Mouse (Mus musculus) spleen, postnatal 4 days (tissue): ENCODE measurements around the gene Nbeal2.

Experiments used
- DNase-seq, 2 experiments: peaks; one replicate each; pipeline ENCODE4 v3.0.0; 2022; ENCODE audit warnings: low spot score in 2 of 2

The Nbeal2 gene

DNA sequence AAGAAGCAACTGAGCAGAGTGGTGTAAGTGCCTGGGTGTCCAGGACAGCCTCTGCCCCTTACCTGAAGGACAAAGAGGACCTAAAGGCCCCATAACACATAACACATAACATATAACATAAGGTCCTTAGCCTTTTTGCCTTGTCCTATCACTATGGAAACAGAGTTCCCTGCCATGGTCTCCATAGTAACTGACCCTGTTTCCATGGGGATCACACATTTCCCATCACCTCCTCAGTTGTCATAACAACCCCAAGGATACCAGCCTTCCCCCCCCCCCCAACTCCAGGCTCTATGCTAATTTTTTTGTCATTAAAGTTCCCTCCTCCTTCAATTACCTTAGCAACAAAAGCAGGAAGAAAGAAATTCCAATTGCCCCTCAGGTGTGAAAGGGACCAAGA is 4.2 kb downstream of the Nbeal2 start:
- DNase-seq = no peak

DNA sequence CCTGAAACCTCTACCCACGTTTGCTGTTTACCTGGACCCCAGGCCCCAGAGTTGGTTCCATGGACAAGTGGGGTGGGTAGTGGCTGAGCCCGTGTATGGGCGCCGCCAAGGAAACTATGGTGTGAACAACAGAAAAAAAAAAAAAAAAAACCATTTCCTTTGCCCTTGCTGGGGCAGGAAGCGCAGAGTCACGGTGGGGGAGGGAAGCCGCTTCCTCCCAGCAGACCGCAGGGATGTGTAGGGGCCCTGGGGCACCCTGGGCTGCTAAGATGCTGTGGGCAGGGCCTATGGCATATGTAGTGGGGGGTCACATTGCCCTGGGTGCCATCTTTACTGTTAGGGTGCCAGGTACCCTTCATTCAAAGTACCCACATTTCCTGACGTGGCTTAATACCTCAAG is 8.7 kb downstream of the Nbeal2 start:
- DNase-seq = peak in 1 of 2 experiments; percentile 61

DNA sequence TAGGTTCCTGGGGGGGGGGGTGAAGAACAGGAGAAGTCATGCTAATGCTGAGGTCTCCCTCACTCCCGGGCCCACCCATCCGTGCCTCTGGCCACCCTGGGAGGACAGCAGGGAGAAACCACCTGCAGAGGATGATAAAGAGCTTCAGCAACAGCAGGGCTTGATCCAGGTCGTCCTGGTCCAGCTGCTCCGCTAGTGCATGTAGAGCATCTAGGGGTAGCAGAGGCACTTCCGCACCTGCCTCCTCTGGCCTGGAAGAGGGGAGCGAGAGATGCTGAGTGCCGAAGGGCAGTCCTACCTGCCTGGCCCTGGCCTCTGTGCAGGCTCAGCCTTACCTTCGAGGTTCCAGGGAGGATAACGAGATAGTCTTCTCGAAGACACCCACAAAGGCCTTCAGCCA is 9.7 kb downstream of the Nbeal2 start:
- no peak for DNase-seq

DNA sequence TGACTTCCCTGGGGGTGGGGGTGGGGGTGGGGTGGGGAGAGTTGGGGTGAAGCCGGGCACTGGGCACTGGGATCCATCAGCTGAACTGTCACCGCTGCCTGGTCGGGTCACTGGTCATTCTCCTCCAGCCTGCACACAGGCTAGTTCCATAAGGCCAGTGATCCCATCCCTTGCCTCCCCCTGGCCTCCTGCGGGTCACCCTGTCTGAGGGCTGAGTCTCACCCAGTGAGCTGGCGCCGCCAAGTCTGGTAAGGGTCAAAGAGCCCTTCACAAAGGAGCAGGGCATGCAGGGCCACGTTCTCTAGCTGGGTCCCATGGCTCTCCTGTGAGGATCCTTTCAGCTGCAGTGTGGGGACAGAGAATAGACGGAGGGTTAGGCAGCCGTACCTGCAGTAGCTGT is 10.2 kb downstream of the Nbeal2 start:
- DNase-seq = no peak

DNA sequence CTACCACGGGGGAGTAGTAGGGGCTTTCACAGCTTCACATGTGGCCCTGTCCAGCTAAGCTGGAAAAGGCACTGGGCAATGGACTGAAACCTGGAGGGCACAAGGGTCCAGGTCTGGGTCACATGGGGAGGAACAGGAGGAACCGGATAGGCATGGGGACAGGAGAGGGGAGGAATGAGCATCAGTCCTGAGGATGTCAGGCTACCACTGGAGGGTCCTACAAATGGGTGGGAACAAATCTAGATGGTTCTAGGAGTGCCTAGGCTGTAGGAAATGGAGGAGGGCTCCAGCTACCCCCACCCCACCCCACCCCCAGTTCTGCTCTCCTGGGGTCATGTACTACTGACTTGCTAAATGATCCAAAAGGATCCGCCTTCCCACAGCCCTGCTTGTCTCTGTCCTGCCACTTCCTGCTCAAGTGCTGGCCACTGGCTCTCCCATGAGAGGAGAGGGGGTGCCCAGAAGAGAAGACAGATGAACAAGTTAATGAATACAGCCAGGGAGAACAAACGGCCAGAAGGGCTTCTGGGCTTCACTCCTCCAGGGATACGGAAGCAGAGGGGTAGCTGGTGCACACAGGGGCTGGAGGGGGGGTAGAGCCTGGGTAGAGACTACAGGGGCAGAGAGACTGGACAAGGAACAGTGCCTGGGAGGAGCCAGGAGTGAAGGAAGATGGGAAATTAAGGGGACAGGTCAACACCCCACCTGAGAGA is 11.0 kb downstream of the Nbeal2 start:
- DNase-seq = no peak

DNA sequence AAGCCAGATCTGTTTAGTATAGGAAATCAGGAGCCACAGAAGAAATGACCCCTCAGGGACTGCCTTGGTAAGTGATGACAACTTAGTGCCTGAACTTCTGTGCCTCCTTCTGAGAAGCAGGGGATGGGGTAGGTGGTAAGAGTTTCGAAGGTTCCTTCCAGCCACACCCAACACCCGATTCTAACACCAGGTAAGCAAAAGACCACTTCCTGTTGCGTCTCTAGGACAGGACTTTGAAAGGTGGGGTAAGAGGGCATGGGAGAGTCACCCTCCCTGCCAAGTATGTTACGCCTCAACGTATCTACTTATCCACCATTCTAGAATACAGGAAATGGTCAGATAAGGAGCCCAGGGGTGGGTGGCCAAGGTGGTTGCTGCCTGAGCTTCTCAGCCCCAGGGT is 13.0 kb downstream of the Nbeal2 start:
- DNase-seq = no peak

DNA sequence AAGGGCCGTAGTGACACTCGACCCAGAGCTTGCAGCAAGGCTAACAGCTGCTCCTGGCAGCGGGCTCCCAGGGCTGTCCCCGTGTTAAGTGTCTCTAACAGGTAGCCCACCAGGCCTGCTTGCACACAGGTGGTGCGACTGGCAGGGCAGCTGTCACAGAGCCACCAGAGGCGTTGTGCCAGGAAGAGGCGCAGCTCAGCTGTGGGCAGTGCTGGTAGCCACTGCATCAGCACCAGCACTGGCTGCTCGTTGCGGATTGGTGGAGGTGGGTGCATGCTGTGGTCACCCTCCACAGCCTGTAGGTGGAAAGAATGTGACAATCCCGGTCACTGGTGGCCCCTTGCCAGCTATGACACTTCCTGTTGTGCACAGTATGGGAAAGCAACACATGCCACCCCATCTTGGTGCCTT is 15.3 kb downstream of the Nbeal2 start:
- no peak for DNase-seq

DNA sequence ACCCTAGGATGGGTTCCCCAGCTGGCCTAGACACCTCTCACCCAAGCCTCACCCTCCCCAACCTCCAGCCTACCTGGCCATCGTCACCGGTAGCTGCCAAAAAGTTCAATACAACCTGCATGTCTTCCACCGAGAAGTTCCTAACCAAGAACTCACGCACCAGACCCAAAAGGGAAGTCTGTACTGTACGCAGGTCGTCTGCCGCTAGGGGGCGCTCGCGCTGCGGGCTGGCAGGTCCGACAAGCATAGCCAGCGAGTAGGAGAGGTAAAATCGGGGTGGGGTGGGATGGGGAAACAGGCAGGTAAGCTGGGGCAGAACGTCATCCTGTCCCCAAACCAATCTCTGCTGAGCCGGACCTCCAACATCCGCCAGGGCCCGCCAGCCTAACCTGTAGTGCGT is 18.7 kb downstream of the Nbeal2 start:
- DNase-seq = peak; percentile 87 to 99

DNA sequence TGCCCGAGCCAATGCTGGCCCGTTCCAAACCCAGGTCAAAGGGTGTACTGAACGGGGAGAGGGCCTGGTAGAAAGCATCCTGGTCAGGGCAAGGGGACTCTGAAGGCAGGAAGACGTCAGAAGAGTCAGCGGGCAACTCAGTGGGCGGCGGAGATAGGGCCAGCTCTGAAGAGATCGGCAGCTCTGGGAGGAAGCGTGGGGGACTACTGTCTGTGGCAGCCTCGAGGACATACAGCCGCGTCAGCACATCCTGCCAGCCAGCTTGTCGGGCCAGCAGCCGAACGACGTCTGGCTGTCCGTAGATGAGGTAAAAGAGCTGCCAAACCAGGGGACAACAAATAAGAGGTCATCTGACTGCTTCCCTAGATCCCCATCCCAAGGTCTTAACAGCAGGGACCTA is 20.1 kb downstream of the Nbeal2 start:
- DNase-seq = no peak

DNA sequence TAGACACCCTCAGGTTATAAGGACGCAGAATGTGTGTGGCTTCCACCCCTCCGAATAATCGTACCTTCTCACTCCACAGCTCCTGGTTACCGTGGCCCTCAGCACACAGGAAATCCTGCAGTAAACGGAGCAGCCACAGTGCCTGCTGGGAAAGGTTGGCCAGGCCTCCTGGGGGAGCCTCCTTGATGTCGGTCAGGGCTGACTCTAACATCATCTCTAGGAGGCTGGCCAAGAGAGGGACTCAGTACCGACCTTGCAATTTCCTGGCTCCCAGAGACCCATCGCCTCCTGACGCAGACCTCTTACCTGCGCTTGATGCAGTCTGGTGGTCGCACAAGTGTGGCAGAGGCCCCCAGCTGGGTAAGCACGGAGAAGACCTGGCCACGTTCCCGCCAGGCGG is 21.3 kb downstream of the Nbeal2 start:
- no peak for DNase-seq

DNA sequence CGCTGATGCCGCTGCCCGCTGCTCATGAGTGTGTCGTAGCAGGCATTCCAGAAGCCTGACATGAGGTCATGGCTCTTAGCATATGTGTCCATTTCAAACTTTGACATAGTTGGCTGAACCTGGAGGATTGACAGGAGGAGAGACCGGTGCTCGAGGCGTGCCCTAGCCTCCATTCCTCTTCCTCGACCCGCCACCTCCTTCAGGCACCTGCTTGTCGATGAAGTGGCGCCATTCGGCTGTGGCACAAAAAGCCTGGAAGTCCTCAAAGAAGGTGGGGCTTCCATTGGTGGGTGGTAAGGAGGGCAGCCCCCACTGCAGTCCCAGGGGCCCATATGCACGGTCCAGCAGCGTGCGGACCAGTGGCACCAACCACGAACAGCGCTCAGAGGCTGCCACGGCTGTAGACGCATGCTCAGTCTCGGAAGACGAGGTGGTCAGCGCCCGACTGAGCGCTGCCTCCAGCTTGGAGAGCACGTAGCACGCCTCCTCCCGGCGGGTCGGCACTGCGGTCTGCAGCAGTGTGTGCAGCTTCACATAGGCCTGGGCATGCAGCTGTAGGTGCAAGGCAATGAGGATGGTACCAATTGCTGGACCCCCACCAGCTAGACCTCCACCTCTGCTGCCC is 22.2 kb downstream of the Nbeal2 start:
- no peak for DNase-seq

DNA sequence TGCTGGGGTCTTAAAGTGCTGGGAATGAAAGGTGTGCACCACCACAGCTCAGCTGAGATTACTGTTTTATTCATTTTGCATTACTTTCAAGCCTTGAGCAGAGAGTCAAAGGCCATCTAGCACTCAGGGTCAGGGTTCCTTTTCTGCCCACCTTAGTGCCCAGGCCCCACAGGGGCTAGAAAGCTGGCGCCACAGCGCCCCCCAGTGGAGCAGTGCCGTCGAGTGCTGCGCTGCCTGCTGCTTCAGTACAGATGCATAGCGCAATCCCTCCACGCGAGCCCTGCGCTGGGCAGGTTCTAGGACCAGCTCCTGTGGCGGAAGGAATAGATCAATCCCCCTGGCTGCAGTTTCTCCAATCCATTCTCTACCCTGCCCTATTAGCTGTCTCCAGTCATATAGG is 22.8 kb downstream of the Nbeal2 start:
- DNase-seq = peak; percentile 48 to 85

DNA sequence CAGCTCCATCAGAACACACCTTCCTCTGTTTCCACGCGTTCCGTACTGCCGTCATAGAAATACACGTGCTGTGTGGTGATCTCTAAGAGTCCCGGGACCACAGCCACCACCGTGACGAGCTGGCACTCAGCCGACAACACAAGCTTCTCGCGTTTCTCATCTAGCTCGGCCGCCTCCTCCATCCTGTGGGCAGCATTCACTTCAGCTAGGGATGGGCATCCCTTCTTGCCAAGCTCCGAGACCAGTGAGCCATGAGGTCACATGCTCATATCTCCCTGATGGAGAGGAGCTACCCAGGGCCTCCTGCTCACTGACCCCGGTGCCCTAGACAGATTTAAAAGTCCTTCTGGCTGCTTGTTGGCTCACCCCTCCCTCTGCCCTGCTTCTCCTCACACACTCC is 23.8 kb downstream of the Nbeal2 start:
- no peak for DNase-seq

DNA sequence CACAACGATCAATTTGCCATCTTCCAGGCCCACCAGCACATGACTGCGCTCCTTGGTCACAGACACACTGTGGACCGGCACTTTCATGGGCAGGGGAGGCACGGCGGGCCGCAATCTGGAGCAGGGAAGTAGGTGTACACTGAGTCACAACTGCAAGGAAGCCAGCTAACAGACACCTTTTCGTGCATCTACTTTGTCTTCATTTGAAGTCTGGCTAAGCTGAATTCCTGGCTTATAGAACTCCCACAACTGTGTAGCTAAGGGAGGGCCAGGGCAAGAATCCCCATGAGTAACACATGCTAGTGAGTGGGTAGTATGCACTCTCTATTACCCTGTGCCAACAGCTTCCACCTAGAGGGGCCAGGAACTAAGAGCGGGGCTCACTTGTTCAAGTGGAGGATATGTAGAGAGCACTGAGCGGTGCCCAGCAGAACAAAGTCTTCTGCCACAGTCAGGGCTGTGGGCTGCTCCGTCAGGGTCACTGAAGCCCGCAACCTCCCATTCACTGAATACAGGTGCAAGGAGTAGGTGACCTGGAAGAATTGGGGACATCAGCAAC is 28.5 kb downstream of the Nbeal2 start:
- DNase-seq = no peak

DNA sequence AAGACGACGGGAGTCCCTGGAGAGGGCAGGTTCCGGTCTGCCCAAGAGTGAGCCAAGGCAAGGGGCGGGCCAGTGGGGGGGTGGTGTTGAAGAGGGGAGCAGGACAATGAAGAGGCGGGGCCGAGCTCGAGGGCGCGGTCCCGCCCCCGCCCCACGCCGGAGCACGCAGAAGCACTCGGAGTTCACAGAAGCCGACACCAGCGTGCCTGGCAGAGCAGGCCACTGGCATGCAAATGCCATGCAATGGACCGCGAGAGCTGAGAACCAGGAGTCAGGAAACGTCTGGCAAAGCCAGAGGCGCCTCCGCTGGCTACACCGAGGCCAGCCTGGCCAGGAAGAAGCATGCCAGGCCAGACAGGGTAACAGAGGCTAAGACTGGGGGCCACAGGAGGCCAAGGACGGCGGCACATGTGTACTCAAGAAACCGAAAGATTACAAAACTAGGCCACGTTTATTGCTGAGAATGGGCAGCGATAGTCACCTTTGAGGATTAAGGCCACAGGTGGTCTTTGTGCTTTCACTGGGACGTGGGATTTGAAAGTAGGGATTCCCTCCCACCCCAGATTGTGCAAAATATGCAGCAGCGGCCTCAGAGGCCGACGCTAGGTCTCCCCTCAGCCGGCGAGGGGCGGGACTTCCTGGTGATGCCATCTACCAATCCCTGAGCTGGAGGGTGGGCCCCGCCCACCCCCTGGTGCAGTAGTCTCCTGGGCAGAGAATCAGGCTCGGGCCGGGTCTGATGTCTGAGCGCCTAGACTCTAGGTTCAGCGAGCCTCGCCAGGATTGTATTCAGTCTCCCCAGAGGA is 29.4 kb downstream of the Nbeal2 start, which contains the start of gene Nradd:
Gene Nradd (minus strand): TSS at position 92 of the 806 bp plus-strand sequence.
- peak; percentile 74 to 83 for DNase-seq

DNA sequence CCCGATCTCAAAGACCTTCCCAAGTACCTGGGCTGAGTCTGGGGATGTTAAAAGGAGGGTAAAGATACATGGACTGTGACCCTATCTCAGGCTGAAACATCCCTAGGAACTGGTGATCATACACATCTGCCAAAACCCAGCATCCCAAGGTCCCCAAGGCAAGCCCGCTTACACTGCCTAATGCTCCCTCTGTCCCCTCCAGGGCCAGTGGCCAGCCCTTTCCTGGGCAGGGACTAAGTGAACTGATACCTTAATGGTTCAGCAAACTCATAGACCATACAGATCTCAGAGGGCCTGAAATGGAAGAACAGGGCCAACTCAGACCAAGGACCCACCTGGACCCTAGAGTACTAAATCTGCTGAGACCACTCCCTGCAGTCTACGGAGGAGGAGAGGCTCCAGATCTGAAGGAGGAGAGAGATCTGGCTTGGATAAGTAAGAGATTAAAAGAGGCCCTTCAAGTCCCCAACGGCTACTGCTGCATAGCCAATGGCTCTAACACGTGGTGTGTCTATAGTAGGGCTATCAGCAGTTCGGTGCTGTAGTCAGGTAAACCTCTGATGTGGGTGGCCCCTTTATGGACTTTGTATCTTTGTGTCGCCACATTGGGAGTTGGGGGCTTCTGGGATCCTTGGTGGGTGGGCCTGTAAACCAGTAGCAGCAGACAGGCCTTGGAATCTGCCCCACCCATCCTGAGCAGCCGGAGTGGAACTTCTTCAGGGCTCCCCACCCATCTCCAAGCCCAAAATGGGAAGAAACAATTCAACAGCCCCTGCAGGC is 30.4 kb downstream of the Nbeal2 start:
- DNase-seq = no peak

DNA sequence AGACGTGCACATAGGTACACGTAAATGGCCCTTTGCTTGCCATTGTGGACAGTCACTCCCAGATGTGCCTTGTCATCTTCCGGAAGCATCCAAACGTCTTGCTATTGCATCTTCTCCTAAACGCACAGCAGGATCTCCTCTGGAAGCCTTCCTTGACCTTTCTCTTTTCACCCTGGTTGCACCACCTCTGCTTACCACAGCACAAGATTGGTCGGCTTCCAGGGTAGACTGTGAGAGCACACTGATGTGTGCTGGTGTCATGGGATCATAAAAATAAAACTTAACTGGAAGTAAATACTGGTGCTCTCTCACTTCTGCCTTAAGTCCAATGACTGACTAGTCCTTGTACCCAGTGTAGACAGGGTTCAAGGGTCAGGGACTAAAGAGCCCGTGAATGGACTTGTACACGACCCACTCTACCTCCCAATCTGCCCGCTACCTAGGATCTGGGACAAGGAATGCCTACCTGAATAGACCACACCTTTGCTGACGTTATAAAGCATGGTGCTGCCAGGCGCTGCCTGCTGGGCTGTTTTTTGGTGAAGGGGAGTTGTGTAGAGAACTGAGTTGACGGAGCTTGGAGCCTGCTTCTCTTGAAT is 31.2 kb downstream of the Nbeal2 start:
- no peak for DNase-seq

DNA sequence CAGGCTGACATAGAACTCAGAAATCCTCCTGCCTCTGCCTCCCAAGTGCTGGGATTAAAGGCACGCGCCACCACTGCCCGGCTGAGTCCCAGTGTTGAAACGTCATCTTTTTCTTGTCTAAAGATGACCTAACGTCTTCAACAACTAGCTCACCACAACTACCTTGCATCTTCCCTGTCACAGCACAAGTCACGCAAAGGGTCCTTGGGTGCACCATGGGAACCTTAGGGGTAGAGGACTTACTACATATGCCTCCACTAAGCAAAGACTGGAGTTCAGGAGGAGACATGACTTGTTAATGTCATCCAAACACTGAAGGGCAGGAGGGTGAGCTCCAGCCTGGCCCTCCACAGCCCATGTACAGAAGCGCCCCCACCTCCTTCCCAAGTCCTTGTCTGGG is 33.3 kb downstream of the Nbeal2 start:
- DNase-seq = no peak

DNA sequence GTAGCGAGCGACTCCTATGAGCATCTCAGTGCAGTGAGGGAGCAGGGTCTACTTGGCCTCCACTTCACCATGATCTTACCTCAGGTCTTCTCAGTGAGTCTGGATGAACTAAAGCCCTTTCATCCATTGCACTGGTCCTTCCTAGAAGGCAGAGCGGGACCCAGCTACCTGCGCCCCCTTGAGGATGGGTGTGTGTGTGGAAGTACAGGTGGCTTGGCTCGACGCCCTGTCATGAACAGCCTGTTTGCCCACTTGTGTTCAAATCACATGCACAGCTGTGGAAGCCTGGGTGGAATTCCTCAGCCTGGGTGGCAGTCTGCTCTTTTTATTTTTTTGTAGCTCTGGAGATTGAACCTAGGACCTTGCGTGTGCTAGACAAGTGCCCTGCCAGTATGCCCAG is 33.8 kb downstream of the Nbeal2 start:
- DNase-seq = no peak

DNA sequence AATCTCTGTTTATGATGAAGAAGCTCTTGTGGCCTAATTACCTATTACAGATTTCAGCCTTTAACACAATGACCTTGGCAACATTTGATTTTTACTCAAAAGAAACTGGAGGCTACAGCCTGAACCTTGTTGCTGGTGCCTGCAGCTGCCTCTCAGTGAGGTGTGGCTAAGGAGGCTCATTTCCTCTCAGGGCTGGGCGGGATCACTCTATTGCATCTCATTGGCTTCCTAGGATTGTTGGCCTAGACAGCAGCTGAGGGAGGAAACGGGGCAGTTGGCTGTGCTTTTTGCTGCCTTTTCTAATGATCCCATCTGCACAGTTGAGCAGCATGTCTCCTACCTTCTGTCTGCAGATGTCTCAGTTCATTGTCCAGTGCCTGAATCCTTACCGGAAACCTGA is 36.9 kb downstream of the Nbeal2 start:
- peak in 1 of 2 experiments; percentile 10 for DNase-seq

DNA sequence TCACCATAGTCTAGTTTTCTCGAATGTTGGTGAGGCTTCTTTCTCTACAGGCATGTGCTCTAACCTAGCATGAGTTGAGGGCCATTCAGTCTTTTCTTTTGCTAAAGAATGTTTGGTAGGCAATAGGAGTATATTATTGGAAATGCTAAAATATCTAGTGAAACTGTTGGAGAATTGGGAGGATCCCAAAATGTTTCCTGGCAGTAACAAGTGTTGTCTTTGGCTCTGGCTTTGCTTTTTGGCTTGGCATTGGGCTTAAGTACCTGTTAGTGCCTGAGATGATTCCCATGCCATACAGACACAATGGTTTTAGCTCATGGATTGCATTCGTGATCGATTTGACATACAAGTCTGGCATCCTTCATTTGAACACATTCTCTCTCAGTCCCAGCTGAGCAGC is 42.5 kb downstream of the Nbeal2 start:
- no peak for DNase-seq
